Comparison of ENCODE assay signal across 7 mouse cellular contexts in genomic region chr9:25400647-25401335, GRCm38 (mm10).
DNase-seq lines count a peak whose midpoint lies in the region; ATAC-seq and TF ChIP-seq lines count a peak whose summit lies in the region.

No protein-coding gene starts in this region.

- H3K27me3 ChIP-seq in forebrain, embryonic 12.5 days, result no peaks in the 10 kb centered on the region
- H3K27me3 ChIP-seq in hindbrain, postnatal 0 days (ENCODE audit: insufficient read depth, low read length), result no peaks in the 10 kb centered on the region
- H3K27me3 ChIP-seq in liver, embryonic 11.5 days (replicated peaks; ENCODE audit: control insufficient read depth, insufficient read depth, low read length), result no peaks in the 10 kb centered on the region
- no peaks in the 10 kb centered on the region for H3K27me3 ChIP-seq in neural tube, embryonic 11.5 days (ENCODE audit: control insufficient read depth, insufficient read depth, low read length)

- WGBS in forebrain, embryonic 12.5 days, result 41% methylated on average over 9 of the region's 9 CpGs
- WGBS in hindbrain, postnatal 0 days, result 34% methylated on average over 9 of the region's 9 CpGs
- 40% methylated on average over 9 of the region's 9 CpGs for WGBS in liver, embryonic 11.5 days
- 40% methylated on average over 9 of the region's 9 CpGs for WGBS in neural tube, embryonic 11.5 days

- H3K4me2 ChIP-seq in forebrain, embryonic 12.5 days, result no peak overlapping the region
- H3K4me2 ChIP-seq in hindbrain, postnatal 0 days (ENCODE audit: low read depth, low read length), result no peak overlapping the region
- H3K4me2 ChIP-seq in liver, embryonic 11.5 days, result no peak overlapping the region
- no peak overlapping the region for H3K4me2 ChIP-seq in neural tube, embryonic 11.5 days (ENCODE audit: low read depth)

- no peaks in the 10 kb centered on the region for H3K4me1 ChIP-seq in forebrain, embryonic 12.5 days
- no peaks in the 10 kb centered on the region for H3K4me1 ChIP-seq in hindbrain, postnatal 0 days (ENCODE audit: insufficient read depth, low read length)
- H3K4me1 ChIP-seq in liver, embryonic 11.5 days (replicated peaks; ENCODE audit: control insufficient read depth, insufficient read depth, low read length), result no peaks in the 10 kb centered on the region
- H3K4me1 ChIP-seq in neural tube, embryonic 11.5 days (ENCODE audit: control insufficient read depth, insufficient read depth, low read length), result no peaks in the 10 kb centered on the region

- no peak overlapping the region for H3K27ac ChIP-seq in forebrain, embryonic 12.5 days
- no peak overlapping the region for H3K27ac ChIP-seq in hindbrain, postnatal 0 days
- no peak overlapping the region for H3K27ac ChIP-seq in liver, embryonic 11.5 days (ENCODE audit: low read depth, low read length)
- no peak overlapping the region for H3K27ac ChIP-seq in neural tube, embryonic 11.5 days (ENCODE audit: low read depth, low read length)

- no peaks in the 10 kb centered on the region for H3K9me3 ChIP-seq in forebrain, embryonic 12.5 days
- H3K9me3 ChIP-seq in hindbrain, postnatal 0 days (ENCODE audit: low read length), result no peaks in the 10 kb centered on the region
- no peaks in the 10 kb centered on the region for H3K9me3 ChIP-seq in liver, embryonic 11.5 days (ENCODE audit: control insufficient read depth, low read length)
- no peaks in the 10 kb centered on the region for H3K9me3 ChIP-seq in neural tube, embryonic 11.5 days (ENCODE audit: control insufficient read depth, low read length)

- H3K4me3 ChIP-seq in forebrain, embryonic 12.5 days (replicated peaks), result no peak overlapping the region
- no peak overlapping the region for H3K4me3 ChIP-seq in hindbrain, postnatal 0 days (ENCODE audit: low read length)
- H3K4me3 ChIP-seq in liver, embryonic 11.5 days (ENCODE audit: low read depth, low read length), result no peak overlapping the region
- H3K4me3 ChIP-seq in neural tube, embryonic 11.5 days (ENCODE audit: low read depth, low read length), result no peak overlapping the region

- no peaks in the 10 kb centered on the region for H3K36me3 ChIP-seq in forebrain, embryonic 12.5 days (replicated peaks)
- no peaks in the 10 kb centered on the region for H3K36me3 ChIP-seq in hindbrain, postnatal 0 days (ENCODE audit: insufficient read depth, low read length)
- H3K36me3 ChIP-seq in liver, embryonic 11.5 days (ENCODE audit: control insufficient read depth, insufficient read depth, low read length), result no peaks in the 10 kb centered on the region
- no peaks in the 10 kb centered on the region for H3K36me3 ChIP-seq in neural tube, embryonic 11.5 days (ENCODE audit: control insufficient read depth, insufficient read depth, low read length)

- ATAC-seq in forebrain, embryonic 12.5 days (ENCODE audit: low FRiP score), result peak; percentile 73
- ATAC-seq in hindbrain, postnatal 0 days, result peak; percentile 77
- ATAC-seq in liver, embryonic 11.5 days (replicated peaks; ENCODE audit: low FRiP score), result peak; percentile 79
- peak; percentile 79 for ATAC-seq in neural tube, embryonic 11.5 days (ENCODE audit: insufficient read depth, low FRiP score, low TSS enrichment)

- peak; percentile 16 for DNase-seq in CD4-positive helper T cell, adult 2 months (ENCODE audit: low read depth, low spot score)
- DNase-seq in R1 (ENCODE audit: low read depth, low spot score), result peak; percentile 80
- DNase-seq in hindbrain, postnatal 0 days (ENCODE audit: low spot score), result peak; percentile 44
- no peak for DNase-seq in liver, embryonic 11.5 days (ENCODE audit: low spot score)
- peak; percentile 53 for DNase-seq in neural tube, embryonic 11.5 days (ENCODE audit: low spot score)
- no peak for DNase-seq in frontal cortex, postnatal 25 days (ENCODE audit: low spot score in 2 of 2)

- H3K9ac ChIP-seq in forebrain, embryonic 12.5 days, result no peak overlapping the region
- H3K9ac ChIP-seq in hindbrain, postnatal 0 days (replicated peaks; ENCODE audit: low read length), result no peak overlapping the region
- H3K9ac ChIP-seq in liver, embryonic 11.5 days (ENCODE audit: low read depth, low read length), result no peak overlapping the region
- no peak overlapping the region for H3K9ac ChIP-seq in neural tube, embryonic 11.5 days (ENCODE audit: low read length)

- no peak for TF ChIP-seq CTCF in hindbrain, postnatal 0 days (IDR thresholded peaks at IDR 0.05; ENCODE audit: low read depth)

Comparison
In these comparisons a context has a peak if more than half of its experiments do, and no peak if none do; other contexts are left out.
1. DNase-seq: peak in CD4-positive helper T cell, adult 2 months (single experiment), R1 (single experiment), hindbrain, postnatal 0 days (single experiment) and neural tube, embryonic 11.5 days (single experiment); none in liver, embryonic 11.5 days (single experiment) and frontal cortex, postnatal 25 days (0 of 2).
2. Peak in every context shown above with its lines, with median percentiles within 50 percentile points of each other: ATAC-seq.